Mouse (Mus musculus): ENCODE measurements around the gene Gap43.

DNA sequence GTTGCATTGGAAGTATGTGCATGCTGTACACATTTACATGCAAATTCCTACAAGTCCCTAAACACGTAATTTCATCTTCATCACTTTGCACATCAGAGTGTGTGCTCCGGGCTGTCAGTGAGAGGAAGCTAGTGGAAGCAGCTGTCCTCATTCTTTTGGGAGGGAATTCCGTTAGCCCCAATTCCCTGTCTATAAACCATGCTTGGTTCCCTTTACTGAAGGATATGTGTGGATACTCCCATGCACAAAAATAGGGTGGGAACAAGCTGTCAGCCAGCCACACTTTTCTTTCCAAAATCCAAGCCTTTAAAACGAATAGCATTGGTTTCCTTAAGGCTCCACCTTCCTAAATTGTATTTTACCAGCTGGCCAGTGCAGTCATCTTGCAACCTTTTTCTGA is 2.1 kb downstream of the Gap43 start:
- TF ChIP-seq CTCF (IDR thresholded peaks at IDR 0.05; ENCODE audit: borderline replicate concordance, insufficient read depth, low read length): no peak
- no peak for TF ChIP-seq POLR2A (IDR thresholded peaks at IDR 0.05; ENCODE audit: low read depth, low read length)

Data from embryonic fibroblast, embryonic 13.5 days (primary cell).